Mouse (Mus musculus): Measurements from ENCODE around the gene Cd34.

DNA sequence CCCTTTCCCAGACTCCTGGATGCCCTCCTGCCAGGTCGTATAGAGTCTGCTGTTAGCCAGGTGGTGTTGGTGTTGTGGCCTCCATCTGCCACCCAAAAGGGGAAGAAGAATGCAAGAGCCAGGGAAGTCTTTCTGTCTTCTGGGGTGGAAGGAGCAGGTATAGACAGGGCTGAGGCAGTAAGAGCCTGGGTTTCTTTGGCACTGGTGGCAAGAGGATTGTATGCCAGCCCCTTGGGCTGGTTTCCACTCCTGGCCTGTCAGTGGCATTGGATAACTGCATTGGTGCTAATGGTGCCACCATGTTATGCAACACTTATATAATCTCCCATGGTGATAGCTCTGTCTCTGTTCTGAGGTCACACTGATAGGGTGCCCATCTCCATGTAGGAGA lies 38.7 kb downstream of the Cd34 start:
- TF ChIP-seq POLR2A (IDR thresholded peaks at IDR 0.05; ENCODE audit: insufficient read depth, low read depth, low read length): no peak
- no peak for TF ChIP-seq CTCF (IDR thresholded peaks at IDR 0.05)
- TF ChIP-seq EP300 (IDR thresholded peaks at IDR 0.05; ENCODE audit: insufficient read depth, low read depth, low read length): no peak

Data from heart, adult 2 months (tissue).